Mouse (Mus musculus): ENCODE data around the gene Cd200r4. TPM values are rescaled to one million over a fixed set of nuclear protein-coding genes. Genes with fewer than 3 reads are reported as not detected.
"Not testable (repeated sequence)": the region's sequence is repeated elsewhere in the genome, so short reads cannot be mapped to it uniquely, and the experiment has no call there.

The Cd200r4 gene
- polyA plus RNA-seq, 1 experiment from 2014 or later, result not detected

GRCm38 (mm10) chr16:44786934-44787333 lies 24.6 kb upstream of the Cd200r4 start:
- H3K27me3 ChIP-seq, result no peaks in the 10 kb centered on the region
- no peak overlapping the region for H3K9ac ChIP-seq
- no peak overlapping the region for H3K4me3 ChIP-seq
- H3K9me3 ChIP-seq, result no peaks in the 10 kb centered on the region
- no peaks in the 10 kb centered on the region for H3K4me1 ChIP-seq
- no peaks in the 10 kb centered on the region for H3K36me3 ChIP-seq
- WGBS, result 78% methylated on average over 1 of the region's 1 CpGs
- no peak for ATAC-seq (ENCODE audit: insufficient number of reproducible peaks, insufficient read depth, low FRiP score, low TSS enrichment)
- no peak overlapping the region for H3K27ac ChIP-seq
- no peak overlapping the region for H3K4me2 ChIP-seq (replicated peaks)

DNA sequence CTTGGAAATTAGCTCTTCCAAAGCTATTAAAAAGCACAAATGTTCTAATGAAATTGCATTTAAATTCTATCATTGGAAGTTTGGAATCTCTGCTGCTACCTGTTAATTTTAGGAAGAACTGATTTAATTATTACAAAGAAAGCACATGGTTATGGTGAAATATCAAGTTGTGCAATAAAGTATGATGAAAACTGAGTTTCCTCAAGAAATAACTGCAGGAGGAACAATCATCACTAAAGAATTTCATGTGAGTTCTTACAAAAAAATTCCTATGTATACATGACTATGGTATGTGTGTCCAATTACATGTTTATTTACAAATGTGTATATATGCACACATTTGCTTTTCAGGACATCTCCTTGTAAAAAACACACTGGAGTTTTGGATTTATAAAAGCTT lies 17.1 kb upstream of the Cd200r4 start:
- H3K27me3 ChIP-seq, result no peaks in the 10 kb centered on the region
- H3K36me3 ChIP-seq, result no peaks in the 10 kb centered on the region
- no peaks in the 10 kb centered on the region for H3K4me1 ChIP-seq
- H3K9ac ChIP-seq, result no peak overlapping the region
- H3K4me2 ChIP-seq (replicated peaks), result no peak overlapping the region
- ATAC-seq (ENCODE audit: insufficient number of reproducible peaks, insufficient read depth, low FRiP score, low TSS enrichment), result no peak
- no peak overlapping the region for H3K4me3 ChIP-seq
- H3K27ac ChIP-seq, result no peak overlapping the region
- no peaks in the 10 kb centered on the region for H3K9me3 ChIP-seq

GRCm38 (mm10) chr16:44805976-44806375 lies 5.6 kb upstream of the Cd200r4 start:
- no peaks in the 10 kb centered on the region for H3K36me3 ChIP-seq
- H3K4me2 ChIP-seq (replicated peaks), result no peak overlapping the region
- no peak overlapping the region for H3K9ac ChIP-seq
- H3K4me1 ChIP-seq, result no peaks in the 10 kb centered on the region
- no peak for ATAC-seq (ENCODE audit: insufficient number of reproducible peaks, insufficient read depth, low FRiP score, low TSS enrichment)
- no peaks in the 10 kb centered on the region for H3K27me3 ChIP-seq
- H3K27ac ChIP-seq, result no peak overlapping the region
- no peaks in the 10 kb centered on the region for H3K9me3 ChIP-seq
- no peak overlapping the region for H3K4me3 ChIP-seq

DNA sequence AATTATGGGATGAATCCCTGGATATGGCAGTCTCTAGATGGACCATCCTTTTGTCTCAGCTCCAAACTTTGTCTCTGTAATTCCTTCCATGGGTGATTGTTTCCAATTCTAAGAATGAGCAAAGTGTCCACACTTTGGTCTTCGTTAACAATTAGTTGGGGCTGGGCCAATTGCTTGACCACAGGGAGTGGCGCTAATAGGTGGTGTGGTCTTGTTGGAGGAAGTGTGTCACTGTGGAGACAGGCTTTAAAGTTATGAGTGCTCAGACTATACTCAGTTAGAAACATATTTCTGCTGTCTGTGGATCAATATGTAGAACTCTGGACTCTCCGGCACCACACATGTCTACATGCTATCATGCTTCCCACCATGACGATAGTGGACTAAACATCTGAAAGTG lies 1.3 kb upstream of the Cd200r4 start:
- not testable (repeated sequence) for H3K27me3 ChIP-seq; H3K4me1 ChIP-seq; H3K9me3 ChIP-seq; ATAC-seq (ENCODE audit: insufficient number of reproducible peaks, insufficient read depth, low FRiP score, low TSS enrichment); H3K27ac ChIP-seq; H3K4me2 ChIP-seq (replicated peaks); H3K4me3 ChIP-seq; H3K36me3 ChIP-seq; H3K9ac ChIP-seq
- 97% methylated on average over 4 of the region's 4 CpGs for WGBS

DNA sequence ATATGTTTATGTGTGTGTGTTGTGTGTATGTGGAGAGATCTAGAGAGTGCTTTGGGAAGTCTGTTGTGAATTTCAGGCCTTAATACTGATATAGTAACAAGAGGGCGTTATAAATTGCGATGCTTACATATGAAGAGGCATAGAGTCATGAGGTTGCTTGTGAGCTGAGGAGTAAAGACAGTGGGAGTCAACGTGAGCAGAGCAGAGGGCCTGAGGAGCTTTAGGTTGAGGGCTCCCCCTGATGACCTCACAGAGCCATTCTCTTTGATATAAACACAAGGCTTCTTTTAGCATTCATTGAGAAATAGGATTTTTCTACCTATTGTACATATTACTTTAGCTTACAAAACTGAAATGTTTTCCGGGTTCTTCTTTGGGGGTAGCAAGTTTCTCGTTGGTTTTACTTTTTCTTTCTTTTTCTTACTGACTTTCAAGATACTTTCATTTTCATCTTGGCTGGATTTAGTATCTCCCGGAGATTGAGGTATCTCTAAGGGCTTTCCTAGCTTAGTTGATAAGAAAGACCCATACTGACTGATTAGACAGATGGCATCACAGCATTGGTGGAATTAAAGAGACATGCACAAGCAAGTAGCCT lies 1.0 kb downstream of the Cd200r4 start:
- no peak overlapping the region for H3K4me2 ChIP-seq (replicated peaks)
- 77% methylated on average over 6 of the region's 6 CpGs for WGBS
- H3K36me3 ChIP-seq, result no peaks in the 10 kb centered on the region
- H3K27ac ChIP-seq, result no peak overlapping the region
- no peaks in the 10 kb centered on the region for H3K4me1 ChIP-seq
- H3K9ac ChIP-seq, result no peak overlapping the region
- H3K4me3 ChIP-seq, result no peak overlapping the region
- no peaks in the 10 kb centered on the region for H3K9me3 ChIP-seq
- no peak for ATAC-seq (ENCODE audit: insufficient number of reproducible peaks, insufficient read depth, low FRiP score, low TSS enrichment)
- H3K27me3 ChIP-seq, result no peaks in the 10 kb centered on the region

GRCm38 (mm10) chr16:44818010-44818409 lies 6.5 kb downstream of the Cd200r4 start:
- no peak overlapping the region for H3K9ac ChIP-seq
- WGBS, result 33% methylated on average over 1 of the region's 1 CpGs
- H3K4me1 ChIP-seq, result no peaks in the 10 kb centered on the region
- H3K9me3 ChIP-seq, result no peaks in the 10 kb centered on the region
- no peaks in the 10 kb centered on the region for H3K27me3 ChIP-seq
- no peak overlapping the region for H3K27ac ChIP-seq
- no peaks in the 10 kb centered on the region for H3K36me3 ChIP-seq
- no peak for ATAC-seq (ENCODE audit: insufficient number of reproducible peaks, insufficient read depth, low FRiP score, low TSS enrichment)
- H3K4me2 ChIP-seq (replicated peaks), result no peak overlapping the region
- H3K4me3 ChIP-seq, result no peak overlapping the region

- WGBS, result 80% methylated on average over 4 of the region's 4 CpGs
- H3K9ac ChIP-seq, result no peak overlapping the region
Observed at GRCm38 (mm10) chr16:44820545-44820944, 9.0 kb downstream of the Cd200r4 start.

DNA sequence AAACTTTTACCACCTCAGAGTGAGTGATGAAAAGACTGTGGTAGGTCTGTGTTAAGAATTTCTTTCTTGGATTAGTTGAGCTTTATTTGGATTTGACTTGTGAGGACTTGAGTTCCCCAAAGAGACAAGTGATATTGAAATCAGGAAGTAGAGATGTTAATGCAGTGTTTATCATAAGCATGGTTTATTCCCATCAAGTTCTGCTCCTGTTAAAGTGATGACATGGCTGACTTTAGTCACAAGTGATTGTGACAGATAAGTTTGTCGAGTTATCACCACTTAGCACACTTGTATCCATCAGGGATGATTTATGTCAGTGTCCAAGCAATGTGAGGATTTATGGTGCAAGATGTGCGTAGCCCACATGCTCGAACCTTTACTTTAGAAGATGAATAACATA lies 20.8 kb downstream of the Cd200r4 start:
- H3K4me2 ChIP-seq (replicated peaks), result no peak overlapping the region
- H3K4me1 ChIP-seq, result no peaks in the 10 kb centered on the region
- 77% methylated on average over 3 of the region's 3 CpGs for WGBS
- H3K27me3 ChIP-seq, result no peaks in the 10 kb centered on the region
- H3K36me3 ChIP-seq, result no peaks in the 10 kb centered on the region
- no peak overlapping the region for H3K9ac ChIP-seq
- no peak for ATAC-seq (ENCODE audit: insufficient number of reproducible peaks, insufficient read depth, low FRiP score, low TSS enrichment)
- H3K4me3 ChIP-seq, result no peak overlapping the region
- H3K9me3 ChIP-seq, result no peaks in the 10 kb centered on the region
- no peak overlapping the region for H3K27ac ChIP-seq

More at GRCm38 (mm10) chr16:44820545-44820944, 9.0 kb downstream of the Cd200r4 start:
- H3K9me3 ChIP-seq, result no peaks in the 10 kb centered on the region
- H3K27ac ChIP-seq, result no peak overlapping the region
- no peak overlapping the region for H3K4me3 ChIP-seq
- H3K4me1 ChIP-seq, result no peaks in the 10 kb centered on the region
- ATAC-seq (ENCODE audit: insufficient number of reproducible peaks, insufficient read depth, low FRiP score, low TSS enrichment), result no peak
- H3K4me2 ChIP-seq (replicated peaks), result no peak overlapping the region
- H3K36me3 ChIP-seq, result no peaks in the 10 kb centered on the region
- H3K27me3 ChIP-seq, result no peaks in the 10 kb centered on the region

DNA sequence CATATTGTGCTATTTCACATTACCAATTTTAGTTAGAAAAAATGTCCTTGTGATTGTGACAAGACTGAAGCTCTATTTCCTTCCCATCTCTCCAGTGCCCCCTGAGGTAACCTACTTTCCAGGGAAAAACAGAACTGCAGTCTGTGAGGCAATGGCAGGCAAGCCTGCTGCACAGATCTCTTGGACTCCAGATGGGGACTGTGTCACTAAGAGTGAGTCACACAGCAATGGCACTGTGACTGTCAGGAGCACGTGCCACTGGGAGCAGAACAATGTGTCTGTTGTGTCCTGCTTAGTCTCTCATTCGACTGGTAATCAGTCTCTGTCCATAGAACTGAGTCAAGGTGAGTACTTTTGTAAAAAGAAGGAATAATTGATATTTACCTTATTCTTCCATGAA lies 21.7 kb downstream of the Cd200r4 start:
- ATAC-seq (ENCODE audit: insufficient number of reproducible peaks, insufficient read depth, low FRiP score, low TSS enrichment); H3K36me3 ChIP-seq: not testable (repeated sequence)

GRCm38 (mm10) chr16:44866797-44867196 lies 55.3 kb downstream of the Cd200r4 start, which contains the start of gene Cd200r2:
TSS of gene Cd200r2 (plus strand) at chr16:44867097.
- Histone ChIP-seq H3K9ac (no peak within 1 kb of the TSS), H3K36me3 (no peaks in the 10 kb centered on the region), H3K27me3 (no peaks in the 10 kb centered on the region), H3K27ac (no peak within 1 kb of the TSS), H3K4me2 (replicated peaks) (no peak within 1 kb of the TSS), H3K9me3 (no peaks in the 10 kb centered on the region), H3K4me3 (no peak within 1 kb of the TSS), H3K4me1 (no peaks in the 10 kb centered on the region)
- WGBS, result 89% methylated on average over 2 of the region's 2 CpGs
- no peak for ATAC-seq (ENCODE audit: insufficient number of reproducible peaks, insufficient read depth, low FRiP score, low TSS enrichment)

More for the DNA sequence above, 21.7 kb downstream of the Cd200r4 start:
- not testable (repeated sequence) for H3K27ac ChIP-seq; H3K4me2 ChIP-seq (replicated peaks); H3K4me3 ChIP-seq; H3K9me3 ChIP-seq; H3K4me1 ChIP-seq; H3K27me3 ChIP-seq; H3K9ac ChIP-seq
- WGBS, result 29% methylated on average over 2 of the region's 2 CpGs

- WGBS, result 67% methylated on average over 1 of the region's 1 CpGs
- H3K36me3 ChIP-seq, result no peaks in the 10 kb centered on the region
- H3K9ac ChIP-seq, result no peak overlapping the region
- H3K9me3 ChIP-seq, result no peaks in the 10 kb centered on the region
- no peak for ATAC-seq (ENCODE audit: insufficient number of reproducible peaks, insufficient read depth, low FRiP score, low TSS enrichment)
- no peaks in the 10 kb centered on the region for H3K27me3 ChIP-seq
- H3K4me1 ChIP-seq, result no peaks in the 10 kb centered on the region
- H3K27ac ChIP-seq, result no peak overlapping the region
- H3K4me2 ChIP-seq (replicated peaks), result no peak overlapping the region
- H3K4me3 ChIP-seq, result no peak overlapping the region
Observed at GRCm38 (mm10) chr16:44875178-44875577, 63.6 kb downstream of the Cd200r4 start.

- H3K4me3 ChIP-seq, result no peak overlapping the region
- WGBS, result 66% methylated on average over 5 of the region's 5 CpGs
- no peak overlapping the region for H3K9ac ChIP-seq
Observed at GRCm38 (mm10) chr16:44876625-44877024, 65.1 kb downstream of the Cd200r4 start.

GRCm38 (mm10) chr16:44877595-44877994 lies 66.1 kb downstream of the Cd200r4 start:
- H3K9me3 ChIP-seq, result no peaks in the 10 kb centered on the region
- no peaks in the 10 kb centered on the region for H3K27me3 ChIP-seq
- no peaks in the 10 kb centered on the region for H3K36me3 ChIP-seq
- H3K4me2 ChIP-seq (replicated peaks), result no peak overlapping the region
- no peak overlapping the region for H3K9ac ChIP-seq
- no peak overlapping the region for H3K4me3 ChIP-seq
- WGBS, result 83% methylated on average over 6 of the region's 6 CpGs
- no peak overlapping the region for H3K27ac ChIP-seq
- no peaks in the 10 kb centered on the region for H3K4me1 ChIP-seq
- no peak for ATAC-seq (ENCODE audit: insufficient number of reproducible peaks, insufficient read depth, low FRiP score, low TSS enrichment)

More at GRCm38 (mm10) chr16:44876625-44877024, 65.1 kb downstream of the Cd200r4 start:
- Histone ChIP-seq H3K4me2 (replicated peaks) (no peak overlapping the region), H3K9me3 (no peaks in the 10 kb centered on the region), H3K4me1 (no peaks in the 10 kb centered on the region), H3K27ac (no peak overlapping the region), H3K36me3 (no peaks in the 10 kb centered on the region), H3K27me3 (no peaks in the 10 kb centered on the region)
- ATAC-seq (ENCODE audit: insufficient number of reproducible peaks, insufficient read depth, low FRiP score, low TSS enrichment), result no peak

Measured in embryonic facial prominence, embryonic 12.5 days (tissue).